Mouse (Mus musculus) midbrain, embryonic 11.5 days (tissue): ENCODE measurements around the gene Tmbim4. TPM values are rescaled to one million over a fixed set of nuclear protein-coding genes. Genes with fewer than 3 reads are reported as not detected.

Experiments used
- ATAC-seq: fragments of 200-750 bp; cut with Nextera tagmentation; 2 replicates; pipeline ENCODE4 v1.8.0; 2017; ENCODE audit warnings: moderate TSS enrichment, moderate library complexity; ENCODE audit not compliant: low FRiP score
- DNase-seq: peaks from one replicate; pipeline ENCODE4 v3.0.0; 2015; ENCODE audit warnings: low spot score; ENCODE audit errors: missing footprints
- H3K27ac ChIP-seq: fragments of 300-500 bp; sonication (generic); 2 replicates; pipeline ENCODE4 v1.5.1; 2014; ENCODE audit warnings: low read depth, low read length
- H3K27me3 ChIP-seq: fragments of 300-500 bp; sonication (generic); 2 replicates; pipeline ENCODE4 v1.6.1; 2014; ENCODE audit warnings: mild to moderate bottlenecking, low read length, moderate library complexity, mixed read lengths; ENCODE audit not compliant: control insufficient read depth, insufficient read depth
- H3K36me3 ChIP-seq: fragments of 300-500 bp; sonication (generic); 2 replicates; pipeline ENCODE4 v1.6.1; 2014; ENCODE audit warnings: mild to moderate bottlenecking, low read length, moderate library complexity, mixed read lengths; ENCODE audit not compliant: control insufficient read depth, insufficient read depth
- H3K4me1 ChIP-seq: fragments of 300-500 bp; sonication (generic); 2 replicates; pipeline ENCODE4 v1.6.1; 2014; ENCODE audit warnings: low read length; ENCODE audit not compliant: control insufficient read depth, insufficient read depth
- H3K4me2 ChIP-seq: fragments of 300-500 bp; sonication (generic); 2 replicates; pipeline ENCODE4 v1.6.1; 2014; ENCODE audit warnings: mild to moderate bottlenecking, moderate library complexity
- H3K4me3 ChIP-seq: fragments of 300-500 bp; sonication (generic); 2 replicates; pipeline ENCODE4 v1.5.1; 2014; ENCODE audit warnings: low read depth, low read length
- H3K9ac ChIP-seq: fragments of 300-500 bp; sonication (generic); 2 replicates; pipeline ENCODE4 v1.6.1; 2014; ENCODE audit warnings: low read length
- H3K9me3 ChIP-seq: fragments of 300-500 bp; sonication (generic); 2 replicates; pipeline ENCODE4 v1.6.1; 2016; ENCODE audit warnings: low read length; ENCODE audit not compliant: control insufficient read depth
- WGBS: fragments of 180-500 bp; shearing (Covaris S2); extraction: QIAGEN DNeasy Blood & Tissue Kit; methylation state at CpG from one replicate; pipeline ENCODE4 v1.1.7; 2014; 5-methylcytosine and 5-hydroxymethylcytosine counted together
- polyA plus RNA-seq: library from polyadenylated mRNA; unstranded; fragments of >200 nt; fragmentation: Nextera tagmentation; extraction: Ambion mirVana; gene quantifications from 2 replicates; pipeline ENCODE4 v1.2.1, GENCODE M21; 2014

Tmbim4 gene
- polyA plus RNA-seq, 1 experiment from 2014 or later = 88.4 TPM

DNA sequence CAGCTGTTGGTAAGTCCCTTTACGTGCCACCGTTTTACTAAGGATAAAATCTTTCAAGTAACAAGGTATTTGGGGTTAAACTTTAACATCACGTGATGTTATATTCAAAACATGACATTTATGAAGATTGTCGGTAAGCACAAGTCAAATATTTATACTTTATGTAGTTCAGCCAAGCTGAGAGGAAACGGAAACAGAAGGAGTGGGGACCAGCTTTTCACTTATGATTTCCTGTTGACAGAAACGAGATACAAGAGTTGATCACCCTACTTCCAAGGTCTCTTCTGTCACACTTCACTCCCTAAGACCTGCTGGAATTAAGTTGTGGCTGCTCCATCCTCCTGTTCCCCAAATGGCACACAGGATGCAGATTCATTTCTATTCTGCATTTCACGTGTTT lies 19.4 kb downstream of the Tmbim4 start:
- DNase-seq = no peak

DNA sequence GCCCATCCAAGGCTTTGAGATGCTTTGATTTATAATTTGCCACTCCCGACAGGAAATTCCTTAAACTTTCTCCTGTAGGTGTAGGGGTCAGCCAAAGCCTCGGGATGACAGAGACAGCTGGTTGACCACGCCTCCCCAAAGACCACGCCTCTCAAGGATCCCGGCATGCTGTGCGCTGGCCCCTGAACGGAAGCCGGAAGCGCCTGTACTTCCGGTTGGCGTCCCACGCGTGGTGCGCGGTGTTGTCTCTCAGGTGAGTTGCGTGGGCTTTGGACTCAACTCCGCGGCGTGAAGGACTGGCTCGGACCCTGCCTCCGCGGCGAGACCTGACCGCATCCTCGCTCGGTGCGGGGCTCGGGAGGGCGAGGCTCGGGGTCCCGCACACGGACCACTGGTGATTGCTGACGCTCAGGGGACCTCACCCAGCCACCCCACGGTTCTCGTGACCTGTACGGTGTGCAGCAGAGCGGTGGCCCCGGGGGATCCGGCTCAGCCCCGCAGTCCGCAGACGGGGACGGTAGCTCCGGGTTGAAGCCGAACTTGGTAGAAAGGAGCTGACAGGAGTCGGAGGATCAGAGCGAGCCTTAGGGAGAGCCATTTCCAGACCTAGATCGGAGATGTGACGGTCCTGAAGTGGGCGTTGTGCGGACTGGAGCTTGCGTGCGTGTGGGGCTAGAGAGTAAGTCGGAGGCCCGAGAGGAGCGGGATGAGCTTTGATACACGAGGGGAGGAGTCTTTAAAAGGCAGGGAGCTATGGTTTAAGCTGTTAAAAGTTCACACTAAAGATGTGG lies 25.7 kb downstream of the Tmbim4 start, which contains the start of gene Llph:
Gene Llph, plus strand, starts transcription at position 200 of the 791 bp plus-strand sequence.
- peaks cover 7% of the 10 kb centered on the region for H3K4me1 ChIP-seq
- WGBS = under 1% methylated on average over 57 of the region's 57 CpGs
- no peaks in the 10 kb centered on the region for H3K27me3 ChIP-seq
- no peak within 1 kb of the TSS for H3K27ac ChIP-seq
- H3K9me3 ChIP-seq = no peaks in the 10 kb centered on the region
- peak within 1 kb of the TSS; percentile 90 for H3K4me2 ChIP-seq
- peak; percentile 98 for DNase-seq
- peak within 1 kb of the TSS; percentile 88 for H3K4me3 ChIP-seq
- peaks cover 11% of the 10 kb centered on the region for H3K36me3 ChIP-seq
- ATAC-seq = peak; percentile 95
- peak within 1 kb of the TSS; percentile 67 for H3K9ac ChIP-seq

More for the DNA sequence above, 19.4 kb downstream of the Tmbim4 start:
- H3K9ac ChIP-seq = no peak overlapping the region
- H3K4me2 ChIP-seq = no peak overlapping the region
- no peak overlapping the region for H3K27ac ChIP-seq
- no peaks in the 10 kb centered on the region for H3K27me3 ChIP-seq
- WGBS = 92% methylated on average over 7 of the region's 7 CpGs
- H3K36me3 ChIP-seq = peaks cover 5% of the 10 kb centered on the region; the same call in 1 of the 2 replicates
- no peaks in the 10 kb centered on the region for H3K9me3 ChIP-seq
- no peak for ATAC-seq
- H3K4me1 ChIP-seq = no peaks in the 10 kb centered on the region
- no peak overlapping the region for H3K4me3 ChIP-seq

DNA sequence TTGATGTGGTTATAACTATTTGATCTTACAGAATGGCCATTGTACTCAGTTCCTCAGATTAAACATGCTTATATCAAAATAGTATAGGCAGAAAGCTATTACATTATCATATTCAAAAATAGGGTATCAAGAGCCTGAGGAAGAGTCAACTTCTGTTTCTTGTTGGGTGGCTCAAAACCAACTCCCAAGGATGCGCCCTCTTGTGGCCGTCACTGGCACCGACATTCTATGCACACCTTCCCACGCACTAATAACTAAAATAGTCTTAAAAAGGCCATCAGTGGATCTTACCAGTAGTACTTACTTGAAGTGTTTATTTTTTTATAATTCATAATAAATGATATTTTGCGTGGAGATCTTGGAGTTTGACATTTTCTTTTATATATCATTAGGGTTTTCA lies 30.3 kb downstream of the Tmbim4 start:
- Histone ChIP-seq H3K4me1 (peaks cover 7% of the 10 kb centered on the region), H3K27ac (no peak overlapping the region), H3K36me3 (peaks cover 11% of the 10 kb centered on the region), H3K9ac (no peak overlapping the region), H3K4me2 (no peak overlapping the region), H3K4me3 (no peak overlapping the region), H3K27me3 (no peaks in the 10 kb centered on the region), H3K9me3 (no peaks in the 10 kb centered on the region)
- WGBS = 32% methylated on average over 5 of the region's 5 CpGs
- DNase-seq (peak; percentile 97), ATAC-seq (no peak)

DNA sequence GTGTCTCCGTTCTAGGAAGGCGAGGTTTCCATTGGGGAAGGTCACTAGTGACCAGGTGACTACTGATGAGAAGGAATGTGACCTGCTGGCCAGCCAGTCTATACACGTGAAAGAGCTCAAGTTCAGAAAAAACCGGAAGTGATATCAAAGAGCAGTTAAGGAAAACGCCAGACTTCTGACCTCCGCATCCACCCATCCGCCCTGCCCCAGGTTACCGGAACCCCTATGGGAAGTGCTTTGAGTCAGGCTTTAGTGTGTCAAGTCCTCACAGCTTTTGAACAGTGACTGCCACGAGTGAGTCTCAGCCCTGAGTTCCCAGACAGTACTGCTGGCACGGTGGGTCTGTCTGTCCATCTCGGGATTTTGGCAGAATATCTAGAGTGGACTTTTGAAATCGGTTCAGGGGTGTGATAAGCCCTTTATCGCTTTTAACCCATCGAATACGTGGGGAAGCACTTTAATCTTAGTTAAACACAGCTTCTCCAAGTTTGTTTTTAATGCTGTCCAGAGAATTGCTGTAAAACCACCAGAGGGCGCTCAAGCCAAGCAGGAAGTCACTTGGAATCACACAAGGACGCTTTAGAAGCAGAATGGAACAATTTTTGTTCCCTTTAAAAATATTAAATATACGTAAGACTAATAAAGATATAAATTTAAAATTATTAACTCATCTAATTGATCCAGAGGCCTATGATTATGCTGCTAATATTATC lies 32.4 kb downstream of the Tmbim4 start:
- peak; percentile 54; the same call in 1 of the 2 replicates for ATAC-seq

DNA sequence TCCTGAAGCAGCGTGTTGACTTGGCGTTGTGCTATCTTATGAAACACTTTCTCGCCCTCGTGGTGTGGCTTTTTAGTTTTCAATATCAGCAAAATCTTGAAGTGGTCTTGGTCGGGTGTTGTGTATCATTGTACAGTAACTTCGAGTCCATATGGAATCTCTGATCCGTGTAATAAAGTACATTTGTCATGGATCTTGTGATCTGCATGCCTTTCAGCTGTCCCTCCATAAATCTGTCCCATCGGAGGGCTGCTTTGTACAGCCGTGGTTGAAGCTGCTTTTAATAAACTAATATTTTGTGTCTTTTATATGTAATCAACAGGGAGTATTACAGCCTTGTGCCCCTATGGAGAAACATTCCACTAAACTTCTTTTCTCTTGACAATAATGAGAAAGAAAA lies 35.5 kb downstream of the Tmbim4 start:
- H3K27me3 ChIP-seq = no peaks in the 10 kb centered on the region
- no peak overlapping the region for H3K27ac ChIP-seq
- no peaks in the 10 kb centered on the region for H3K4me1 ChIP-seq
- H3K9ac ChIP-seq = no peak overlapping the region
- H3K36me3 ChIP-seq = no peaks in the 10 kb centered on the region
- H3K4me3 ChIP-seq = no peak overlapping the region
- DNase-seq (no peak), ATAC-seq (no peak)
- no peaks in the 10 kb centered on the region for H3K9me3 ChIP-seq
- WGBS = 87% methylated on average over 9 of the region's 9 CpGs
- H3K4me2 ChIP-seq = no peak overlapping the region

More for the DNA sequence above, 32.4 kb downstream of the Tmbim4 start:
- Histone ChIP-seq H3K27ac (no peak overlapping the region), H3K4me1 (0 out of 2 replicates have a peak, but pooled peaks cover under 1% of the 10 kb centered on the region), H3K36me3 (peaks cover 8% of the 10 kb centered on the region), H3K4me3 (no peak overlapping the region), H3K9ac (no peak overlapping the region), H3K27me3 (no peaks in the 10 kb centered on the region), H3K4me2 (no peak overlapping the region), H3K9me3 (no peaks in the 10 kb centered on the region)
- DNase-seq = peak; percentile 96
- 36% methylated on average over 18 of the region's 18 CpGs for WGBS

DNA sequence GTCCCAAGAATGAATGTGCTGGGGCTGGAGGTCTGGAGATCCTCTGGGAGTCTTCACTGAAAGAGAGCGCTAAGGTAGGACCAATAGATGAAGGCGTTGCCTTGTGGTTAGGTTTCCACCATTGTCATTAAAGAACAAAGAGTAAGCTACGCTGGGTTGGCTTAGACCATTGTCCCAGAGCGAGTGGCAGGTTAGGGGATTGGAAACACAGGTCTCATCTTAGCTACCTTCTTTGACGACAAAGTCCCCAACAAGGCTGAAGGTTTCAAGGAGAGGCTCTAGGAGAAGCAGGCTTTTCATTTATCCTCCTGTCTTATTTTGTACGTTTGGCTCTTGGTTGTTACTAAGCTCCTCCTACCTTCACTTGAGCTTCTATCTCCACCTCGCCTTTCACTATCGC lies 36.9 kb downstream of the Tmbim4 start:
- Histone ChIP-seq H3K9me3 (no peaks in the 10 kb centered on the region), H3K9ac (no peak overlapping the region), H3K4me3 (no peak overlapping the region), H3K4me2 (no peak overlapping the region), H3K36me3 (no peaks in the 10 kb centered on the region), H3K4me1 (no peaks in the 10 kb centered on the region), H3K27ac (no peak overlapping the region), H3K27me3 (no peaks in the 10 kb centered on the region)
- WGBS = 85% methylated on average over 8 of the region's 8 CpGs
- DNase-seq = no peak
- ATAC-seq = no peak

DNA sequence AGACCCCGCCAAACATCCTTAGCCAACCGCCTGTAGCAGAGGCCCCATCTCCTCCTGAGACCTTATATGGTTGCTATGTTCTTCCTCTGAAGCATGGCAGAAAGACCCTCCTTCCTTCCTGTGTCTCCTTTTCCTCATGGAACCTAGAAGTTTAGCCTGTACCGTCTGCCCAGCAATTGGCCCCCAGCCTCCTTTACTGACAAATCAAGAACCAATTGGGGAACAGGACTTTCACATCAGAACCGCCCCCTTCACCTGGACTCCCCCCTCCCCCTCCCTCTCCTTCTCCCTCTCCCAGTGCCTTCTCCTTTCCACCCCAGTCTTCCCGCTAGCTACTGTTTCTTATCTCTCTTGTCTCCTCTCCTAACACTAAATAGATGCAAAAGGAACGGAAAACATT lies 38.1 kb downstream of the Tmbim4 start:
- Histone ChIP-seq H3K27ac (no peak overlapping the region), H3K9ac (no peak overlapping the region), H3K36me3 (no peaks in the 10 kb centered on the region), H3K4me1 (no peaks in the 10 kb centered on the region), H3K27me3 (no peaks in the 10 kb centered on the region), H3K4me3 (no peak overlapping the region), H3K4me2 (no peak overlapping the region), H3K9me3 (no peaks in the 10 kb centered on the region)
- no peak for ATAC-seq
- 61% methylated on average over 6 of the region's 6 CpGs for WGBS
- DNase-seq = no peak

DNA sequence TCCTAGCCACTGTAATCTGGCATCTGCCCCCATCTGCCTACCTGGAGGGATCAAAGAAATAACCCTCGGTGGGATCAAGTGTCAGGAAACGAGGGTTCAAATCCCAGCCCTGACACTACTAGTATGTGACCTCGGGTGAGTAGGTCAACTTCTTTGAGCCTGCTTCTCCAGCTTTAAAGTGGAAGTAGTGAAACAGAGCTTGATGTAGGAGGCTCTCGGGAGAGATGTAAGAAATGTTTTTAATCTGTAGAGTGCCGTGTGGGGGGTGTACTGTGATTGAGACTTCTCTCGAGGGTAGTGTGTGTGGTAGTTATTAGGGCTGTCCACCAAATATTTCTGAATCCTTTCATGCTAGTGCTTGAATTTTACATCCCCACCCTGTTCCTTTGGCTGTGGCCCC lies 41.0 kb downstream of the Tmbim4 start:
- H3K9me3 ChIP-seq = no peaks in the 10 kb centered on the region
- WGBS = 62% methylated on average over 6 of the region's 6 CpGs
- no peak overlapping the region for H3K4me3 ChIP-seq
- H3K9ac ChIP-seq = no peak overlapping the region
- H3K36me3 ChIP-seq = no peaks in the 10 kb centered on the region
- H3K27me3 ChIP-seq = no peaks in the 10 kb centered on the region
- no peak for ATAC-seq
- no peaks in the 10 kb centered on the region for H3K4me1 ChIP-seq
- no peak overlapping the region for H3K27ac ChIP-seq
- peak; percentile 56 for DNase-seq
- H3K4me2 ChIP-seq = no peak overlapping the region

DNA sequence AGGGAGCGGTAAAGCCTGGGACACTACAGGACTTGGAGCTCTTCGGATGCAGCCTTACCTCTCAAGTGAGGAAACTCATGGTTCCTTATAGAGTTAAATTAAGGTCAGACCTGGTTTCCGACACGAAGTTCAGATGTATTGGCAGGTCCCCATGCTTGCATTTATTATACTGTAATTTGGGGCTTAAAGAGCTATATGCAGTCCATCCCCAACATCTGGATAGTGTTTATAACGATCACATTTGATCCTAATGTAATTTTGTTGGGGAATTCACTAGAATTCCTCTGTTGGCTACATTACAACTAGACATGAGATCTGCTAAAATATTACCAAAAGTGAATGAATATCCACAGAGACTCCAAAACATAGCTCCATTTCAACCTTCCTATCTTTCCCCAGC lies 44.3 kb downstream of the Tmbim4 start:
- Histone ChIP-seq H3K36me3 (no peaks in the 10 kb centered on the region), H3K4me3 (no peak overlapping the region), H3K9me3 (no peaks in the 10 kb centered on the region), H3K27me3 (no peaks in the 10 kb centered on the region), H3K4me1 (no peaks in the 10 kb centered on the region), H3K4me2 (no peak overlapping the region), H3K27ac (no peak overlapping the region), H3K9ac (no peak overlapping the region)
- WGBS = 91% methylated on average over 5 of the region's 5 CpGs
- ATAC-seq (no peak), DNase-seq (no peak)
